Mouse (Mus musculus) urinary bladder, postnatal 25 days (tissue): ENCODE measurements around the gene Arhgef10l.
"Not testable (repeated sequence)": the region's sequence is repeated elsewhere in the genome, so short reads cannot be mapped to it uniquely, and the experiment has no call there.

Experiments
- DNase-seq: peaks from one replicate; pipeline ENCODE4 v3.0.0; 2022; ENCODE audit warnings: low spot score

Arhgef10l gene

DNA sequence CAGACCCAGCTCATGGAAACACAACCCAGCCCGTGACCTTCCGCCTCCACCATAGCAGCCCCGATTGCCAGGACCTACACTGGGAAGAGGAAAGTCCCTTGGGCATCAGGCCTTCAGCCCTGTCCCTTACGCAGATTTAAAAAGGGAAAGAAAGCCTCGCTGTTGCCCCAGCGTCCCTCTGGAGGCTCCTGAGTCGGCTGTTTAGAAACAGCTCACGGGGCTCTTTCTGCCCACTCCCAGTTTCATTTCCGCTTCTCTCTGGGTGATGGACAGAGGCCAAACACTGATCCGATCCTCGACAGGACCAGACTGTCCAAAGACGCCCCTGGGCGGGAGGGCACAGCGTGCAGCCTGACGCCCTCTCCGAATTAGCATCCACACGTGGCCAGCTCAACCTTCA is 93.4 kb downstream of the Arhgef10l start:
- no peak for DNase-seq

DNA sequence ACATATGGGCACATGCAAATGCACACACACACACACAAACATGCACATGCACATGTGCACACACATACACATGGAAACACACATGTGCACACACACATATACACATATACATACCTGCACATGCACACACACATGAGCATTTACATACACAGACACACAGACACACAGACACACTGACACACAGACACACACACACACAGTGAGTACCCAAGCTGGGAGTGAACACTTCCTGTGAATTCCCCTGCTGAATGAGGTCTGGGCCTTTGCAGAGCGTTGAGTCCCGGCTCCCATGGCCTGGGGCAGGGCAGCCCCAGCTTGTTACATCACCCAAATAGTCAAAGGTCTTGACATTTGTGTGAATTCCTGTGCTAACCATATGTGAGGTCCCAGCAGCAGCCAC is 96.4 kb downstream of the Arhgef10l start:
- no peak for DNase-seq

DNA sequence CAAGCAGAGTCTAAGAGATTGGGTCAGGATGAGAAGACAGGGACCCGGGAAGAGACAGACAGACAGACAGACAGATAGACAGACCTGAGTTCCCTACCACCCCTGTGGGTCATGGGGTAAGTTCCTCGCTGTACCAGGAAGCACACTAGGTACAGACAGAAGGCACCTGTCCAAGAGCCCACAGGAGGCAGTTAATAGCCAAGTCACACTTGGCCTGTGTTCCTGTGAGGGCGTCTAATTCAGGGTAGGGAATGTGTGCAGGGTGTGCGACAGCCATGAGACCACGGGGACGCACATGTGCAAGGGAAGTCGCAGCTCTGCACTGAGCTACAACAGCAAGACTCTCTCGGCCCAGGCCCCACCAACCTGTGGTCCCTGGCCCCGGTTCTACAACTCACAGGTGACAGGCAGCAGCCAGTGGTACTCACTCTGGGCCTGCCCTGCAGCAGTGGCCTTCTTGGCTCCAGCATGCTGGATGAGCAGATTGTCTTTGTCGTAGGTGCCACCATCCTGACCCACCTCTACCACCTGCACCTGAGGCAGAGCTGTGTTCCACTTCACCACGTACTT is 97.8 kb downstream of the Arhgef10l start:
- DNase-seq: no peak

- no peak for DNase-seq
Observed at GRCm38 (mm10) chr4:140566785-140567184, 99.0 kb downstream of the Arhgef10l start.

DNA sequence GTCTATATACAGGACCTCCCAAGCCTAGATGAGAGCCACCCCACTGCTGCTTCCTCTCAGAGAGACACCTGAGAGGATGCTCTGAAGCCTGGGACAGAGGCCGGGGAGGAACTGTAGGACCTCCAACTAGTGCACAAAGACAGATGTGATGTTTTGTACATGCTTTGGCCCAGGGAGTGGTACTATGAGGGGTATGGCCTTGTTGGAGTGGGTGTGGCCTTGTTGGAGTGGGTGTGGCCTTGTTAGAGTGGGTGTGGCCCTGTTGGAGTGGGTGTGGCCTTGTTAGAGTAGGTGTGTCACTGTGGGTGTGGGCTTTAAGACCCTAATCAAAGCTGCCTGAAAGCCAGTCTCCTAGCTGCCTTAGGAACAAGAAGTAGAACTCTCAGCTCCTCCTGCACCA is 101.4 kb downstream of the Arhgef10l start:
- not testable (repeated sequence) for DNase-seq

DNA sequence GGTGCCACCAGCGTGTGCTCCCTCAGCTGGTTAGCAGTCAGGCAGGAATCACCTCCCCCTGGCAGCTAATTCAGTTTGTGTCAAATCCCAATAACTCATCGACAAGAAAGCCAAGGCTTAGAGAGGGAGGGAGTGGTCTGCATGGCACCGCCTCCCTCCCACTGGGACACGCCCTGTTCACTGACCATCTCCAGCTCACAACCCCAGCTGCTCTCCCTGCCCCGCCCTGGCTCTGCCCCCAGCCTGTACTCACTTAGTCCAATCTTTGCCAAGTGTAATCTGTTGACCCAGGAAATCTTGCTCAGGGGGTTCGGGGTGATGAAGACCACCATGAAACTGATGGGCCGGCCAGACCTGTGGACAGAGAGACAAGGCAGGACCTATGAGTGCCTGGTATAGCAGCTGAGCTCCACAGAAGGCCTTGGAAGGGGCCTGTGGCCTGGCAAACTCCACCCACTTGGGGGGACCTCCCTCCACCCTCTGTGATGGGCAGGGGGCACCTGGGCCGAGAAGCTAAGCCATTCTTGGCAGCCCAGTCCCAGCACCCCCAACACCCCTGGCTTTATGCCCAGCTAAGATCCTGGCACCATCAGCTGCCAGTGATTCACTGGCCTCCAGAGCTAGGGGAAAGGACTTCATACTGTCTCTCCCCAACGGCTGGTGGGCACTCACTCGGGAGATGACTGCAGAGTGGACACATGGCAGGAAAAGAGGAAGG is 103.2 kb downstream of the Arhgef10l start:
- DNase-seq: peak; percentile 22

DNA sequence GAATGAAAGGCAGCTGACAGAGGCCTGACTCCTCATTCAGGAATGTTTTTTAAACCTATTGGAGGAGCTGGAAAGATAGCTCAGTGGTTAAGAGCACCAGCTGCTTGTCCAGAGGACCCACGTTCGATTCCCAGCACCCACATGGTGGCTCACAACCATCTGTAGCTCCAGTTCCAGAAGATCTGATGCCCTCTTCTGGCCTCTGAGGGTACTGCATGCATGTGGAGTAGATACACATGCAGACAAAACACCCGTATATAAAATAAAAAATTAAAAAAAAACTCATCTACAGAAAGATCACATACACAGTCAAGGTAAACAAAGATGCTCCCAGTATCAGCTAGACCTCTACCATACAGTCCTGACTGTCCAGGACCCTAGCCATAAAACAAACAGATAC is 104.1 kb downstream of the Arhgef10l start:
- no peak for DNase-seq

DNA sequence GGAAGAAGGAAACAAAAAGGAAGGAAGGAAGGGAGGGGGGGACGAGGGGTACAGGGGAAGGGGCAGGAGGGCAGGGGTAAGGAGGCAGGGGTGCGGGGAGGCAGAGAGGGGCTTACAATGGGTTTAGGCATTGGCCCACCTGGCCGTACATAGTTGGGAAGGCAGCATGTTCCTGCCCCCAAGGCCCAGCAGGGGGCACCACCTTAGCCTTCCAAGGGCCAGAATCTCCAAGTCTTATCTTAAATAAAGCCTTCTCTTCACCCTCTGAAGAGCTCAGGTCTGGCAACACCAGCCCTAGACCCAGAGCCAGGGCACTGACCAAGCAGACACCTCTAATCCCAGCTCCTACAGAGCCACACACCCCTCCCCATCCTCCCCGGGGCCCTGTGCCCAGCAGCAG is 106.0 kb downstream of the Arhgef10l start:
- DNase-seq: no peak

DNA sequence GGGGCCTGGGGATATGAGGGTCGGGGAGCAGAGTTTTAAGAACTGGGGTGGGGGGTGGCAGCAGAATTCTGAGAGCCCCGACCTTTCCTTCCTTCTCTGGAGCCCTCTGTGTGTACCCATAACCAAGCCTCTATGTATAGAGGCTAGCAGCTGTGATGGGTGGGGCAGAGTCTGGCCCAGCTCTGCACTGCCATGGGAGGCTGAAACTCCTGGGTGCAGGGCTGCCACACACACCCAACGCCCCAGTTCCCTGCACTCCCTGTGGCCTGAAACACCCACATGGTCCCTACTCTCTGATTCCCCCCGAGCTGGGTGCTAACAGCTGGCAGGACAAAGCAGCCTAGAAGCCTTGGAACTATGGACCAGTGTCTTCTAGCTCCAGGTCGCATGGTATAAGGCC is 107.6 kb downstream of the Arhgef10l start:
- no peak for DNase-seq

DNA sequence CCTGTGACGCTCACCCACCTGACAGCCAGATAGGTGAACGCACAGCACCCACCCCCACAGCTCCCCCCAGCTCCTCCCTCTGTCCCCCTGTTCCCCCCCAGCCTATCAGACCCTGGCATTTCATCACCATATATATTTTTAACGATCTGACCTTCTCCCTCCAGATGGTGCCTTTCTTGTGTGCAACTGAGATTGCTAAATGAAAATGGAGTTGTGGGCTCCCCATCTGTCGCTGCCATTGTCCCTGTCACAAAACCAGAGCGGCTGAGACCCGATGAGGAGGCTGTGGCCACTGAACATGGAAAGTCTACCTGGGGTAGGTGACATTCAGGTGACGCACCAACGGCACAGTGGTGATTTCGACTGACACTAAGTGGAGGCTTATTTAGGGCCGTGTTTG is 109.3 kb downstream of the Arhgef10l start:
- DNase-seq: no peak

GRCm38 (mm10) chr4:140555273-140555672 is 110.5 kb downstream of the Arhgef10l start:
- DNase-seq: peak; percentile 59

- DNase-seq: no peak
Observed at GRCm38 (mm10) chr4:140554552-140554951, 111.3 kb downstream of the Arhgef10l start.

DNA sequence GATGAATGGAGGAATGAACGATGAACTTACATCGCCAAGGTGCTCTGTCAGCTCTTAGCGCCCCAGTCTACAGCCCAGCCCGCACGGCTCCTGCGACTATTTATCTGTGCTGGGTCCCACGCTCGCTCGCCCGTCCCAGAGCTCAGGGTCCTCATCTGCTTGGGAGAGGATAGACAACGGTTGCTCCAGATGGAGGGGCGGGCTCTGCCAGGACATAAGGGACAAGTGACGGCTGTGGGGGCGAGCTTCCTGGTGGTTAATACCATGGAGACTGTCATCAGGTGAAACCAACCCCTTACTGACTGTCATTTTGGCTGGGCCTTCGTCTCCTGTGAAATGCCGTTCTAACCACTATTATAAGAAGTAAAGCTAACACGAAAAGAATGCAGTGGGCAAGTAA is 114.0 kb downstream of the Arhgef10l start:
- DNase-seq: no peak

DNA sequence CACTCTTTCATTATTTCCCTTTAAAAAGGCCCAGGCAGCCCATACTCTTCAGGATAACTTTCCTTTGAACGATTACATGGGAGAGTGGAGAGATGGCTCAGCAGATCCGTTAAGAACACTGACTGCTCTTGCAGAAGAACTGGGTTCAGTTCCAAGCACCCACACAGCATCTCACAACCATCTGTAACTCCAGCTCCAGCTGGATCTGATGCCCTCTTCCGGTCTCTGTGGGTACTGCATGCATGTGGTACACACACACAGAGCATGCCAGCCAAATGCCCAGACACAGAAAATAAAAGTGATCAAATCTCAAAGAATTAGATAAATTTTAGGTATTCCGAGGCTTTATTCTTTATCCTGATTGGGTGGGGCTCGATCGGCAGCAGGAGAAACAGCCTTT is 115.1 kb downstream of the Arhgef10l start:
- no peak for DNase-seq

DNA sequence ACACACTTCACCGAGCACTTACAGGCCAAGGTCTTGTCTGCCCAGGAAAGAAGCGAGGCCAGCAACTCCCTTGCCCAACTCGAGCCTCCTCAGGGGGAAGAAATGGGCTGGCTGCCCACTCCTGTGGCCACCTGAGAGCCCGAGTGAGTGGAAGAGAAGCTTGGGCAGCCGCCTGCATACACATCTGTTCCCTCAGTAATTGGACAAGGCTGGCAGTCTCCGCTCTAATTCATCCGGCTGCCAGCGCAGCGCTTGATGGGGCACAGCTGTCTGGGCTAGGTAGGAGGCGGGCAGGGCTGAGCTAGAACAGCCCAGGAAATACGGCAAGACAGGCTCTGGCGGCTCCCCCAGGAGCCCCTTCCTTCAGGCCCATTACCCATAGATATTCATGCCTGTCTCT is 115.8 kb downstream of the Arhgef10l start:
- DNase-seq: no peak

DNA sequence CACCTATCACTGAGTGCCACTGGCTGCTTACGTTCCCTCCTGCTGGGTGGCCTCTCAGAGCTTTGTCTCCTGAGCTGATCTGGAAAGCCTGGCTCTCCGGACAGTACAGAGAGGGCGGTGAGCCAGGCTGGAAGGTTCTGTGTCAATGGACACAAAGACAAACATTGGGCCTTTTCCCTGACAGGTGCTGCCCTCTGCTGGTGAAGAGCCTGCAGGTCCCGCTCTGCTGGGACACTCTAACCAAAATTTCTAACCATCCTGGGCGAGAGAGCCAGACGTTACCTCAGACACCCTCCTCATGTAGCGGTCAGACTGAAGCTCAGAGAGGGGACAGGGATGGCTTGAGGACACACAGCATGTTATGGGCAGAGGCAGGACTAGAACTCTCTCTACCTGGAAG is 118.3 kb downstream of the Arhgef10l start:
- peak; percentile 72 for DNase-seq

DNA sequence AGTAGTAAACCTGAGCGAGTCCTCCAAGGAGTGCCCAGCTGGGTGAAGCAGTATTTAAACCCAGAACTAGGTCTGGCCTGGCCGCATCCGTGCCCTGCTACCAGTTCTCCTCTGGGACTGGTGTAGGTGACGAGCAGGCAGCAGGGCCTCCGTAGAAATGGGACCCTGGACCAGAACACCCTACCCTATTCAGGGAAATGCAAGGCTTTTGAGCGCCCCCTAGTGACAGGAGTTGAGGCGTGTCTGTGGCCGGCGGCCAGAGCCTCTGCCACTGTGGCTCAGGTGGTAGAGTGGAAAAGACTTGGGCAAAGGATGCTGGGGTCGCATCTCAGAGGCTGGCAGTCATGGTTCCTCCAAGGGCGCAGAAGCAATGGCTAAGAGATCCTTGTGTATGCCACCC is 126.7 kb downstream of the Arhgef10l start:
- DNase-seq: peak; percentile 52

DNA sequence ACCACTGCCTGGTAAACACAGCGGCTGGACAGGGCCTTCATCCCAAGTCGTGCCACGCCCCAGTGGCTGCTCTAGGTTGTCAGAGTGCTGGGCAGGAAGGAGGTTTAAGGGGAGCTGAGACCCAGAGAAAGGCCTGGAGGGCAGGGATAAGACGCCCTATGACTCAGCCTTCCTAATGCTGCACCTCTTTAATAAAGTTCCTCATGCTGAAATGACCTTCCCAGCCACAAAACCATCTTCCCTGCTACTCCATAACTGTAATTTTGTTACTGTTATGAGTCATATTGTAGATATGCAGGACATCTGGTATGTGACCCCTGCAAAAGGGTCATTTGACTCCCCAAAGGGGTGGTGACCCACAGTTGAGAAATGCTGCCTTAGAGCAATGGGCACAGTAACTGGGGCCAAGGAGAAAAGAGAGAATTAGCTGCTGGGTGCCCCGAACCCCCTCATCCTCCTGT is 128.2 kb downstream of the Arhgef10l start:
- DNase-seq: no peak

DNA sequence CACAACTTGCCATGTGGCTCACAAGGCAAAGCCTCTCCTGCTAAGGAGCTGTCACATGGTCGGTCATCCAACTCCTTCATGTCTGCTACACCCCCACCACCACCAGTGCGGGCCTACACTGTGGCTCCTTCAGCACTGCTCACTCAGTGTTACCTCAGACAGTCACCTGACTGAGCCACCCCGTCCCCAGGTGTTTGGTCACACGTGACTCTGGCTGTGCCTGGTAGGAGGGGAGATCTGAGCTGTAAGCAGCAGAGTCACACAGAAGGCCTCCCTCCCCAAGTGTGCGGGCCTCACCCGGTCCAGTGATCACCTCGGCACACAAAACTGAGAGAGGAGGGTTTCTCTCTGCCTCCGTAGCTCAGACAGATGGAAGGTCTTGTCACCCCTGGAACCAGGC is 130.5 kb downstream of the Arhgef10l start:
- no peak for DNase-seq

DNA sequence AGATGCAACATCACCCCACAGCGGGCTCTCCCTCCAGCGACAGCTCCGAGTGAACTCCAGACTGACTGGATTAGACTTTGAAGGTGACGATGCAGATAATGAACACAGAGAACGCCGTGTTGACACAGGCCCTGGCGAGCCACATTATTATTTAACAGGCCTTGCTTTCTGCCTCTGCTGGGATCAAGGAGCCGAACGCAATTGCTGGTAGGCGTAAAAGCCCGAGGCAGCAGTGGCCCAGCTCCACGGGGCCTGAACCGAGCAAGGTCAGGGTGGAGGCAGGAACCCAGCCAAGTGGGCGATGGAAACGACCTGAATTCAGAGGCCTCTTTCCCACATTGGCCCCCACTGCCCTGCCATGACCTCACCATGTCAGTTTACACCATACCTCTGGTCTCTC is 133.5 kb downstream of the Arhgef10l start:
- no peak for DNase-seq

- DNase-seq: no peak
Observed at GRCm38 (mm10) chr4:140531024-140531423, 134.8 kb downstream of the Arhgef10l start.

- DNase-seq: no peak
Observed at GRCm38 (mm10) chr4:140529735-140530134, 136.1 kb downstream of the Arhgef10l start.

DNA sequence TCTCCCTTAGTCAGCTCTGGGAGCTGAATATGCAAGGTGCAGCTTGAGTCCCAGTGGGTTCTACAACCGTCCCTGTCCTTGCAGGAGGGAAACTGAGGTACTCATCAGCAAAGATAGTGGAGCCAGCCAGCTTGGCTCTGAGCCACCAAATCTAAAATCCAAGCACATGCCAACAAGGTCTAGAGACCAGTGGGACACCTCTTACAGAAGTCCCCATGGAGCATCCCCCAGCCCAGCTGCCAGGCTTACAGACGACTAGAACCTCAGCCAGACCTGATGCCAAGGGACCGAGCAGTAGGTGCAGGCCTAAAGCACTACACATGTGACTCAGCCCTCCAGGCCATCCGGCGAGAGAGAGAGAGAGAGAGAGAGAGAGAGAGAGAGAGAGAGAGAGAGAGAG is 137.4 kb downstream of the Arhgef10l start:
- DNase-seq: no peak

DNA sequence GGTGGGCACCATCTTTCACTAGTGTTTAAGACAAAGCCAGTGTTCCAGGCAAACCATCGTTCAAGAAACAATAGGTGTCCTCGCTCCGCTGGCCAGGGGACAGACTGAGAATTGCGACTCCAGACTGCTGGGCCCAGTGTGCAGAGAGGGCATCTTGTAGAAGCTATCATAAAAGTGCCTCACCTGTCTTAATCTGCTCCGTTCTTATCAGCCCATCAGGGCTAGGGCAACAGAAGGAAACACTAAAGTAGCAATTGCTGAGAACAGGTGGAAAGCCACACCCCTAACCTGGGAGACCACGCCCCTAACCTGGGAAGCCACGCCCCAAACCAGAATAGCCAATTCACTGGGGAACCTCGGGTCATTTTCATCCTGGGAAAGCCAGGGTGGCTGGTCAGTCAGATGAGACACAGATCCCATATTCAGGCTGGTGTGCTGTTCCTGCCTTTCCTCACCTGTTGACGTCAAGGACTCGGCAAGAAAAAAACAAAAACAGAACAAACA is 140.1 kb downstream of the Arhgef10l start:
- DNase-seq: no peak
